Mouse (Mus musculus): Measurements from ENCODE around the gene Sypl.

- TF ChIP-seq GATA1 (IDR thresholded peaks at IDR 0.05; ENCODE audit: low read depth, low read length) (no peak), POLR2A (IDR thresholded peaks at IDR 0.05; ENCODE audit: control insufficient read depth in 1 of 2, insufficient read depth in 1 of 2, low read depth in 1 of 2, low read length in 2 of 2, poor library complexity in 1 of 2) (no peak), CTCF (IDR thresholded peaks at IDR 0.05 in 2 of 3, conservative IDR thresholded peaks at IDR 0.05 in 1 of 3; ENCODE audit: control insufficient read depth in 1 of 3, insufficient read depth in 1 of 3, low read depth in 2 of 3, low read length in 3 of 3, poor library complexity in 1 of 3, severe bottlenecking in 1 of 3) (no peak), TBP (IDR thresholded peaks at IDR 0.05; ENCODE audit: low read depth, low read length) (no peak), USF1 (IDR thresholded peaks at IDR 0.05; ENCODE audit: low read depth, low read length) (peak; percentile 9; the same call in 1 of the 2 replicates)
Observed at GRCm38 (mm10) chr12:32962132-32962531, 8.4 kb downstream of the Sypl start.
